Mouse (Mus musculus): Measurements from ENCODE around the gene Gm49450. TPM values are rescaled to one million over a fixed set of nuclear protein-coding genes. Genes with fewer than 3 reads are reported as not detected.
A peak's percentile ranks its signal among the peaks of the same experiment; 100 is the strongest.

Gm49450 gene
- polyA plus RNA-seq, 1 experiment = 0.22 TPM

DNA sequence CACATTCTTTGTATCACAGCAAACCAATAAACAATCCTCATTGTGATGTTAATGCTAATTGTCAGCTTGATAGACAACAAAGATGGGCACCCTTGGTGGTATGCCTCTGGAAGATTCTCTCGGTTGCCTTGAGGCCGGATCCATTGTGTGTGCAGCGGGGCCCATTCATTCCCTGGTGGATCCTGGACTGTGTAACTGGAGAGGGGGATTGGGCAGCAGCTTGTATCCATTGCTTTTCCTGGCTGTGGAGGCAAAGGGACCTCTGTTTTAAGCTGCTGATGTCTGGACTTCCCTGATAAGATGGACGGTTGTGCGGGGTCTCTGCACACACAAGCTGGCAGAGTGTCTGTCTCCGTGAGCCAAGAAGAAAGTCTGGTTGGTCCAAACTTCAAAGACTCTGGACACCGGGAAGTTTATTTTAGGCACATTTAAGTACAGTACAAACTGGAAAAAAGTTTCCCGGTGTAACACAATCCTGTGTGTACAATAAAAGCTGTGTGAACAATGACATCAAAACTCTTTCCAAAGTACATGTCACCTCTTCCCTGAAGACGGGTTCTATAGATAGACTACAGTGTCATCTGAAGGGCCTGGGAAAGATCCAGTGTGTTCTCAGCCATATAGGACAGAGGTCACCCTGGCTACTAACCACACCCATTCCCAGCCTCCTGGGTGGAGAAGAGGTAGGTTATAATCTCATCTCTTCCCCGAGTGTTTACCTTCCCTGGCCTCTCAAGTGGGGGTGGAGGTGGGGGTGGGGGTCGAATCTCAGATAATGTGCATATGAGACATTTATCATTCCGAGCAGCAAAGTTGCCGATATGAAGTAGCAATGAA, 44.8 kb upstream of the Gm49450 start:
- Histone ChIP-seq H3ac (ENCODE audit: control insufficient read depth, insufficient read length, low read depth) (no peak overlapping the region), H3K36me3 (ENCODE audit: control insufficient read depth, insufficient read depth) (no peaks in the 10 kb centered on the region), H3K79me2 (ENCODE audit: control insufficient read depth, insufficient read depth) (no peaks in the 10 kb centered on the region), H3K4me3 (ENCODE audit: insufficient read depth, poor library complexity, severe bottlenecking) (no peak overlapping the region), H3K79me3 (ENCODE audit: low read depth) (no peaks in the 10 kb centered on the region), H3K27me3 (ENCODE audit: control insufficient read depth, insufficient read depth, insufficient read length) (no peaks in the 10 kb centered on the region)
- TF ChIP-seq MAX (IDR thresholded peaks at IDR 0.05) (no peak), USF1 (IDR thresholded peaks at IDR 0.05; ENCODE audit: low read depth) (no peak), MYOG (IDR thresholded peaks at IDR 0.05; ENCODE audit: control insufficient read depth, extremely low read depth, insufficient read length) (no peak), FOSL1 (IDR thresholded peaks at IDR 0.05; ENCODE audit: insufficient read depth, low read length, poor library complexity, severe bottlenecking) (no peak), CTCF (IDR thresholded peaks at IDR 0.05; ENCODE audit: control insufficient read depth, insufficient read depth, insufficient read length) (no peak), MYOD1 (IDR thresholded peaks at IDR 0.05; ENCODE audit: control insufficient read depth, insufficient read length, low read depth) (no peak), CEBPB (IDR thresholded peaks at IDR 0.05; ENCODE audit: low read depth) (no peak)

GRCm38 (mm10) chr15:98996840-98997239, 43.5 kb upstream of the Gm49450 start:
- no peak overlapping the region for H3ac ChIP-seq (ENCODE audit: control insufficient read depth, insufficient read length, low read depth)
- no peaks in the 10 kb centered on the region for H3K36me3 ChIP-seq (ENCODE audit: control insufficient read depth, insufficient read depth)
- TF ChIP-seq MAX (IDR thresholded peaks at IDR 0.05) = no peak
- H3K79me2 ChIP-seq (ENCODE audit: control insufficient read depth, insufficient read depth) = no peaks in the 10 kb centered on the region
- no peak overlapping the region for H3K4me3 ChIP-seq (ENCODE audit: insufficient read depth, poor library complexity, severe bottlenecking)
- H3K27me3 ChIP-seq (ENCODE audit: control insufficient read depth, insufficient read depth, insufficient read length) = no peaks in the 10 kb centered on the region
- H3K79me3 ChIP-seq (ENCODE audit: low read depth) = no peaks in the 10 kb centered on the region

- no peaks in the 10 kb centered on the region for H3K36me3 ChIP-seq (ENCODE audit: control insufficient read depth, insufficient read depth)
These were observed 41.7 kb upstream of the Gm49450 start for GRCm38 (mm10) chr15:98994957-98995520.

DNA sequence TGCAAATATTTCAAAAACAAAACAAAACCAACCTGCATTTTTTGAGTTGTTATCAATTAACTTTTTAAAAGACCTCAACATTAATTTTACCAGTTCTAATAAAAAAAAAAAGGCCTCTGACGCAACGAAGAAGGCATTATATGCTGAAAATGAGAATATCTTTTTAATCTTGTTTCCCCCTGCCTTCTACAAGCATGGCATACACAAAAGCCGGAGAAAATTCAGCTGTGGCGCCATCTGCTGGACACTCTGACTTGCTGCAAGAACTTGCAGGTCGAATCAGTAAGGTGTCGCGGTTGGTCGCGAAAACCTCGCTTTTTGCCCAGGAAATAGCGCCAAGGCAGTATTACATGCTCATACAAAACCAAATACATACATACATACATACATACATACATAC, 40.5 kb upstream of the Gm49450 start:
- Histone ChIP-seq H3K79me2 (ENCODE audit: control insufficient read depth, insufficient read depth) (no peaks in the 10 kb centered on the region), H3K27me3 (ENCODE audit: control insufficient read depth, insufficient read depth, insufficient read length) (no peaks in the 10 kb centered on the region), H3K79me3 (ENCODE audit: low read depth) (no peaks in the 10 kb centered on the region), H3K4me3 (ENCODE audit: insufficient read depth, poor library complexity, severe bottlenecking) (no peak overlapping the region), H3ac (ENCODE audit: control insufficient read depth, insufficient read length, low read depth) (no peak overlapping the region), H3K36me3 (ENCODE audit: control insufficient read depth, insufficient read depth) (no peaks in the 10 kb centered on the region)
- TF ChIP-seq MYOG (IDR thresholded peaks at IDR 0.05; ENCODE audit: control insufficient read depth, extremely low read depth, insufficient read length) (no peak), MAX (IDR thresholded peaks at IDR 0.05) (peak; percentile 67), CTCF (IDR thresholded peaks at IDR 0.05; ENCODE audit: control insufficient read depth, insufficient read depth, insufficient read length) (peak; percentile 87), CEBPB (IDR thresholded peaks at IDR 0.05; ENCODE audit: low read depth) (peak; percentile 39)

More at GRCm38 (mm10) chr15:98994957-98995520, 41.7 kb upstream of the Gm49450 start:
- no peaks in the 10 kb centered on the region for H3K79me3 ChIP-seq (ENCODE audit: low read depth)
- H3ac ChIP-seq (ENCODE audit: control insufficient read depth, insufficient read length, low read depth) = no peak overlapping the region
- H3K27me3 ChIP-seq (ENCODE audit: control insufficient read depth, insufficient read depth, insufficient read length) = no peaks in the 10 kb centered on the region
- no peak for TF ChIP-seq MAX (IDR thresholded peaks at IDR 0.05)
- TF ChIP-seq FOSL1 (IDR thresholded peaks at IDR 0.05; ENCODE audit: insufficient read depth, low read length, poor library complexity, severe bottlenecking) = no peak
- no peak for TF ChIP-seq MYOD1 (IDR thresholded peaks at IDR 0.05; ENCODE audit: control insufficient read depth, insufficient read length, low read depth)
- TF ChIP-seq MYOG (IDR thresholded peaks at IDR 0.05; ENCODE audit: control insufficient read depth, extremely low read depth, insufficient read length) = no peak
- no peak for TF ChIP-seq CTCF (IDR thresholded peaks at IDR 0.05; ENCODE audit: control insufficient read depth, insufficient read depth, insufficient read length)
- H3K4me3 ChIP-seq (ENCODE audit: insufficient read depth, poor library complexity, severe bottlenecking) = no peak overlapping the region
- no peaks in the 10 kb centered on the region for H3K79me2 ChIP-seq (ENCODE audit: control insufficient read depth, insufficient read depth)

- Histone ChIP-seq H3K4me3 (ENCODE audit: insufficient read depth, poor library complexity, severe bottlenecking) (peak overlapping the region; percentile 32), H3K79me2 (ENCODE audit: control insufficient read depth, insufficient read depth) (no peaks in the 10 kb centered on the region), H3ac (ENCODE audit: control insufficient read depth, insufficient read length, low read depth) (peak overlapping the region; percentile 84), H3K36me3 (ENCODE audit: control insufficient read depth, insufficient read depth) (no peaks in the 10 kb centered on the region), H3K79me3 (ENCODE audit: low read depth) (no peaks in the 10 kb centered on the region), H3K27me3 (ENCODE audit: control insufficient read depth, insufficient read depth, insufficient read length) (no peaks in the 10 kb centered on the region)
- TF ChIP-seq MYOG (IDR thresholded peaks at IDR 0.05; ENCODE audit: control insufficient read depth, extremely low read depth, insufficient read length) (no peak), CEBPB (IDR thresholded peaks at IDR 0.05; ENCODE audit: low read depth) (peak; percentile 95), MYOD1 (IDR thresholded peaks at IDR 0.05; ENCODE audit: control insufficient read depth, insufficient read length, low read depth) (peak; percentile 14), CTCF (IDR thresholded peaks at IDR 0.05; ENCODE audit: control insufficient read depth, insufficient read depth, insufficient read length) (peak; percentile 100), MAX (IDR thresholded peaks at IDR 0.05) (peak; percentile 96), USF1 (IDR thresholded peaks at IDR 0.05; ENCODE audit: low read depth) (no peak), FOSL1 (IDR thresholded peaks at IDR 0.05; ENCODE audit: insufficient read depth, low read length, poor library complexity, severe bottlenecking) (no peak)
These were observed 39.9 kb upstream of the Gm49450 start for GRCm38 (mm10) chr15:98993093-98993793.
